Mouse (Mus musculus) MEL (cell line): ENCODE data around the gene Borcs8. TPM values are rescaled to one million over a fixed set of nuclear protein-coding genes. Genes with fewer than 3 reads are reported as not detected.

ENCODE experiments used
- DNase-seq: peaks from one replicate; pipeline ENCODE4 v3.0.0; 2011; ENCODE audit warnings: low read depth, low spot score
- H3K27ac ChIP-seq: 2 replicates; pipeline ENCODE4 v1.5.1; 2012; ENCODE audit warnings: low read depth, mild to moderate bottlenecking, control low read depth, low read length, moderate library complexity; ENCODE audit not compliant: control insufficient read depth
- H3K27me3 ChIP-seq, 2 experiments: fragments of 150-350 bp in 1 of 2; sonication (generic) in 1 of 2; 2 replicates each; pipeline ENCODE4 v1.6.1; 2012; ENCODE audit warnings: low read length in 2 of 2, mild to moderate bottlenecking in 2 of 2, improper control_type of control experiment in 1 of 2, moderate library complexity in 1 of 2; ENCODE audit not compliant: insufficient read depth in 2 of 2, control insufficient read depth in 1 of 2
- H3K36me3 ChIP-seq, 2 experiments: 2 replicates each; pipeline ENCODE4 v1.6.1; 2012 to 2014; ENCODE audit warnings: low read length in 2 of 2, improper control_type of control experiment in 1 of 2, inconsistent platforms in 1 of 2, mild to moderate bottlenecking in 1 of 2; ENCODE audit not compliant: insufficient read depth in 2 of 2, control insufficient read depth in 1 of 2
- H3K4me1 ChIP-seq, 2 experiments: fragments of 150-350 bp in 1 of 2; sonication (generic) in 1 of 2; 2 replicates each; pipeline ENCODE4 v1.6.1; 2012; ENCODE audit warnings: low read length in 2 of 2, improper control_type of control experiment in 1 of 2, mild to moderate bottlenecking in 1 of 2; ENCODE audit not compliant: insufficient read depth in 2 of 2, control insufficient read depth in 1 of 2
- H3K4me3 ChIP-seq, 2 experiments: fragments of 150-350 bp in 1 of 2; sonication (generic) in 1 of 2; 2 replicates each; pipeline ENCODE4 v1.5.1; 2012; ENCODE audit warnings: low read depth in 2 of 2, low read length in 2 of 2, mild to moderate bottlenecking in 2 of 2, moderate library complexity in 2 of 2, control low read depth in 1 of 2, improper control_type of control experiment in 1 of 2; ENCODE audit not compliant: control insufficient read depth in 1 of 2, insufficient read depth in 1 of 2
- H3K79me2 ChIP-seq: 2 replicates; pipeline ENCODE4 v1.6.1; 2012; ENCODE audit warnings: mild to moderate bottlenecking, low read length, moderate library complexity; ENCODE audit not compliant: control insufficient read depth, poor library complexity, insufficient read depth
- H3K9ac ChIP-seq: 2 replicates; pipeline ENCODE4 v1.6.1; 2012; ENCODE audit warnings: low read depth, mild to moderate bottlenecking, control low read depth, low read length, moderate library complexity; ENCODE audit not compliant: control insufficient read depth, poor library complexity, severe bottlenecking
- H3K9me3 ChIP-seq: fragments of 150-350 bp; sonication (generic); replicated peaks from 2 replicates; pipeline ENCODE4 v1.6.1; 2012; ENCODE audit warnings: mild to moderate bottlenecking, low read length, improper control_type of control experiment, moderate library complexity; ENCODE audit not compliant: insufficient read depth
- CHD1 ChIP-seq: IDR thresholded peaks from 2 replicates; pipeline ENCODE4 v1.6.1; 2012; ENCODE audit warnings: low read depth, mild to moderate bottlenecking, inconsistent platforms, low read length, improper control_type of control experiment
- CHD2 ChIP-seq: IDR thresholded peaks from 2 replicates; pipeline ENCODE4 v1.6.1; 2011; ENCODE audit warnings: low read length, improper control_type of control experiment
- ELF1 ChIP-seq: IDR thresholded peaks from 2 replicates; pipeline ENCODE4 v1.6.1; 2014; ENCODE audit warnings: low read depth, mild to moderate bottlenecking, inconsistent platforms, low read length, improper control_type of control experiment, moderate library complexity
- ETS1 ChIP-seq: IDR thresholded peaks from 2 replicates; pipeline ENCODE4 v1.6.1; 2012; ENCODE audit warnings: low read depth, mild to moderate bottlenecking, inconsistent platforms, low read length, improper control_type of control experiment, moderate library complexity
- GABPA ChIP-seq: IDR thresholded peaks from 2 replicates; pipeline ENCODE4 v1.6.1; 2012; ENCODE audit warnings: low read depth, mild to moderate bottlenecking, inconsistent platforms, low read length, improper control_type of control experiment, moderate library complexity
- HCFC1 ChIP-seq: IDR thresholded peaks from 2 replicates; pipeline ENCODE4 v1.6.1; 2012; ENCODE audit warnings: low read depth, mild to moderate bottlenecking, inconsistent platforms, low read length, improper control_type of control experiment, moderate library complexity
- MYC ChIP-seq: IDR thresholded peaks from 2 replicates; pipeline ENCODE4 v1.6.1; 2011; ENCODE audit warnings: low read depth, mild to moderate bottlenecking, low read length, improper control_type of control experiment, moderate library complexity
- NELFE ChIP-seq: IDR thresholded peaks from 2 replicates; pipeline ENCODE4 v1.6.1; 2011; ENCODE audit warnings: low read depth, low read length, improper control_type of control experiment
- RAD21 ChIP-seq: IDR thresholded peaks from 2 replicates; pipeline ENCODE4 v1.6.1; 2011; ENCODE audit warnings: mild to moderate bottlenecking, low read depth, low read length, improper control_type of control experiment
- TBP ChIP-seq: IDR thresholded peaks from 2 replicates; pipeline ENCODE4 v1.8.0; 2011; ENCODE audit warnings: low read depth, low read length, improper control_type of control experiment
- UBTF ChIP-seq: IDR thresholded peaks from 2 replicates; pipeline ENCODE4 v1.6.1; 2012; ENCODE audit warnings: low read depth, mild to moderate bottlenecking, inconsistent platforms, low read length, improper control_type of control experiment, moderate library complexity, borderline replicate concordance; ENCODE audit not compliant: insufficient read depth
- ZKSCAN1 ChIP-seq: IDR thresholded peaks from 2 replicates; pipeline ENCODE4 v1.6.1; 2012; ENCODE audit warnings: low read depth, mild to moderate bottlenecking, inconsistent platforms, low read length, improper control_type of control experiment, moderate library complexity
- ZMIZ1 ChIP-seq: IDR thresholded peaks from 2 replicates; pipeline ENCODE4 v1.6.1; 2012; ENCODE audit warnings: low read depth, mild to moderate bottlenecking, inconsistent platforms, low read length, improper control_type of control experiment, moderate library complexity
- polyA plus RNA-seq, 2 experiments: library from polyadenylated mRNA; stranded (reverse) in 1 of 2; unstranded in 1 of 2; fragments of >175 nt in 1 of 2; fragments of >200 nt in 1 of 2; gene quantifications; 2 replicates each; pipeline versions ENCODE4 v1.2.1 to v1.2.4; 2012; ENCODE audit warnings: low replicate concordance in 2 of 2, low read depth in 1 of 2; ENCODE audit not compliant: insufficient read length in 2 of 2, insufficient read depth in 1 of 2, missing spikeins in 1 of 2
- total RNA-seq: library from RNA; depleted of rRNA; stranded (reverse); fragments of 300-350 nt; gene quantifications from 2 replicates; pipeline ENCODE4 v1.2.3, GENCODE M21; 2012

Borcs8 gene
- total and polyA plus RNA-seq, 3 experiments = 49.5 to 73.0 TPM; not detected in 1

DNA sequence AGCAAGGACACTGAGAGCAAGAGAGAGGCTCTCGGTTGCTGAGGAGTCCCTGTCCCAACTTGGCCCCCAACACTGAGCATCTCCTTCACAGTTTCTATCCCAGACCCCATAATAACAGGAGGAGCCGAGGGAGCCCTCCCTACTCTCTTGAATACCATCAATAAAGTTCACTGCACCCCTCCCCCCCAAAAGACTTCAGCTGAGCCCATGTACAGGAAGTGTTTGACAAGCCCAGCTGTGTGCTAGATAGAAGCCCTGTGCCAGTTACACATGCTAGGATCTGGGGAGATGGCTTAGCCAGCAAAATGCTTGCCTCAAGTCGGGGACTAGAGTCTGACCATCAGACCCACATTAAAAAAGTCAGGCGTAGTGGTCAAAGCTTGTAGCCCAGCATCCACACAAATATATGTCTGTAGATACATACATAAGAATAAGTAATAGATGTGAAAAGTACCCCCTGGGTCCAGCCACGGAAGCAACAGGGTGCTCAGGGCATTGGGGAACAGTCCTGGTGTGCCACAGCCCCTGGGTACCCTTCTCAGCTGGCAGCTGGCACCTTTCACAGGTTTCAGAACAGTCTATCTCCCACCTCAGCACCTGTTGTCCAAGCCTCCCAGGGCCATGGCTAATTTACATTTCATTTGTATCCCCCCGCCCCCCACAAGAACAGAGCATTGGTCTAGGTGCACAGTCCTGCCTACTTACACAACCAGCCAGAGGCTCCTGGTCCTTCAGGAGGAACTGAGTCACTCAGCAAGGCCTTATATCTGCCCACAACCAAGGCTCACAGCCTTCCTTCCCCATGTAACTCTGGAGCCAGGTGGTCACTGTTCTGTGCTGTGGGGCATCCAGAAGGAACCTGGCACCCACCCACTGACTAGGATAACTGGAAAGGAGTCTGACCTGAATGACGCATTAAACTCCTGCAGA lies 8.6 kb downstream of the Borcs8 start:
- Histone ChIP-seq H3K27me3 (no peaks in the 10 kb centered on the region), H3K9ac (no peak overlapping the region), H3K4me3 (no peak overlapping the region), H3K4me1 (peaks cover 0 to 2% of the 10 kb centered on the region in 2 experiments; a peak in 1 of 4 replicates), H3K36me3 (no peaks in the 10 kb centered on the region; a peak in 1 of 4 replicates), H3K79me2 (no peaks in the 10 kb centered on the region), H3K27ac (no peak overlapping the region), H3K9me3 (no peaks in the 10 kb centered on the region)
- TF ChIP-seq MYC (no peak), CHD2 (no peak), HCFC1 (no peak), ZMIZ1 (no peak), TBP (no peak), CHD1 (no peak), NELFE (no peak), ETS1 (no peak), ELF1 (no peak), RAD21 (no peak), ZKSCAN1 (no peak), UBTF (no peak), GABPA (no peak)
- no peak for DNase-seq

DNA sequence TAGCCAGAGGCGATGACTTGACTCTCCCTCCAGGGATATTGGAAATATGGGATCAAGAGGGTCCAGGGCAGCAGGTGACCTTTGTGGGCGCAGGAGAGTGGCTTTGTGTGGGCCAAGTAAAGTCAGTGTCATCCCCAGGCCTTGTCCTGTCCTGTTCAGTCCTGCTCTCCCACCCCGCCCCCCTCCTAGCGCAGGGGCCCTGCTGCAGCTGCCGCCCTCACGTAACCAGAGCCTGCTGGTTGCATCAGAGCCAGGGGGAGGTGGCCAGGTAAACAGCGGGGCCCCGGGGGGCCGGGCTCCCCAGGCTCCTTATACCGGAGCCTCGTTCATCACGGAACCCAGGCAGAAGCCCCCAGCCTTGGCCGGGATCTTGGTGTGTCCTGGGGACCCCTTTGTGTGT lies 10.9 kb downstream of the Borcs8 start:
- Histone ChIP-seq H3K36me3 (no peaks in the 10 kb centered on the region; a peak in 1 of 4 replicates), H3K27me3 (no peaks in the 10 kb centered on the region)
- no peak for DNase-seq
- TF ChIP-seq GABPA = no peak
- TF ChIP-seq, all 39 proteins: peak for 0
- Histone ChIP-seq H3K4me3 (no peak overlapping the region), H3K27ac (no peak overlapping the region), H3K9me3 (no peaks in the 10 kb centered on the region), H3K4me1 (peaks cover 0 to 4% of the 10 kb centered on the region in 2 experiments; a peak in 1 of 4 replicates), H3K79me2 (no peaks in the 10 kb centered on the region), H3K9ac (no peak overlapping the region)
